Mouse (Mus musculus): Measurements from ENCODE around the gene Wfdc5.

The Wfdc5 gene

DNA sequence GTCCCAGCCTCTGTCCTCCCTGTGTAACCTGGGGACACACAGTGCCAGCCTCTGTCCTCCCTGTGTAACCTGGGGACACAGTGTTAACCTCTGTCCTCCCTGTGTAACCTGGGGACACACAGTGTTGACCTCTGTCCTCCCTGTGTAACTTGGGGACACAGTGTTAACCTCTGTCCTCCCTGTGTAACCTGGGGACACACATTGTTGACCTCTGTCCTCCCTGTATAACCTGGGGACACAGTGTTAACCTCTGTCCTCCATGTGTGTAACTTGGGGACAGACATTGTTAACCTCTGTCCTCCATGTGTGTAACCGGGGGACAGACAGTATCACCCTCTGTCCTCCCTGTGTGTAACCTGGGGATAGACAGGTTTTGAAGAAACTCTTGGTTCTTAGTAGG is 51.0 kb downstream of the Wfdc5 start:
- DNase-seq (ENCODE audit: extremely low spot score, low read depth, low spot score), result no peak

DNA sequence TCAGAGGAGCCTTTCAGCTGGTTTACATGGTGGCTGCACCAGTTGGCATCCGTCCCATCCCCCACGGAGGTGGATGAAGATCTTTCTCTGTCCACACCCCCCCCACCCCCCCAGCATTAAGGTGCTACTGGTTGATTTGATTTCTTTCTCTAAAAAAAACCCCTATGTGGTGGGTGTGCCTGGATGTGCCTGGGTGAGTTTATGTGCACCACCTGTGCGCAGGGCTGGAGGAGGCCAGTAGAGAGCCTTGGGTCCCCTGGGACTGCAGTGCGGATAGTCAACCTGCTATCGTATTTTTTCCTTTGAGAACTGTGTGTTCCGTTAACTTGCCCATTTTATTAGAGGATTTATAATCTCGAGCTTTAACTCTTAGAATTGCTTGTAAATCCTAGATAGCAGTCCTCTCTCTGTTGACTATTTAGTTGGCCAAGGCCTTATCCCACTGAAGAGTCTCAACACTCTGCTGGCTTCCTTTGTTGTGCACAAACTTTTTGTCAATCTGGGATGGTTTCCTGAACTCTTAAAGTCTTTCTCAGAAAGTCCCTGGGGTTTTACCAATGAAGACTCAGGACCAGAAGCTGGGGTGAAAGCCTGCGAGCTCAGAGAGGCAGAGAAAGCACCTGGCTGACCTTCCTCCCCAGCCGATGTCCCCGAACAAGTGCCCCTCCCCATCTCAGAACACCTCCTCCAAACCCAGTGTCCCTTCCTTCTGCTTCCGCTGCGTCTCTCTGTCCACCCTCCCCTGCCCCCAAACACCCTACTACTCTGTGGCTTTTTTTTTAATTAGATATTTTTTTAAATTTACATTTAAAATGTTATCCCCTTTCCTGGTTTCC is 53.7 kb downstream of the Wfdc5 start:
- DNase-seq (ENCODE audit: extremely low spot score, low read depth, low spot score), result no peak

GRCm38 (mm10) chr2:164127297-164127696 is 55.2 kb downstream of the Wfdc5 start:
- no peak for DNase-seq (ENCODE audit: extremely low spot score, low read depth, low spot score)

GRCm38 (mm10) chr2:164126533-164126955 is 56.0 kb downstream of the Wfdc5 start:
- DNase-seq (ENCODE audit: extremely low spot score, low read depth, low spot score), result no peak

Data from hindlimb bud, embryonic 11.5 days (tissue).